Mouse (Mus musculus): ENCODE measurements around the gene Nelfb.

GRCm38 (mm10) chr2:25168665-25168978, 42.7 kb downstream of the Nelfb start:
- TF ChIP-seq CTCF (IDR thresholded peaks at IDR 0.05; ENCODE audit: borderline replicate concordance, extremely low read depth, insufficient read depth, insufficient read length) (no peak), POLR2A (IDR thresholded peaks at IDR 0.05; ENCODE audit: borderline replicate concordance, extremely low read depth, insufficient read depth, insufficient read length, poor library complexity, severe bottlenecking) (no peak)
